Mouse (Mus musculus) MEL (cell line): Measurements from ENCODE around the gene Dapk3. TPM values are rescaled to one million over a fixed set of nuclear protein-coding genes. Genes with fewer than 3 reads are reported as not detected.

Experiments
- DNase-seq: peaks from one replicate; pipeline ENCODE4 v3.0.0; 2011; ENCODE audit warnings: low read depth, low spot score
- H3K27ac ChIP-seq: 2 replicates; pipeline ENCODE4 v1.5.1; 2012; ENCODE audit warnings: low read depth, mild to moderate bottlenecking, control low read depth, low read length, moderate library complexity; ENCODE audit not compliant: control insufficient read depth
- H3K27me3 ChIP-seq, 2 experiments: fragments of 150-350 bp in 1 of 2; sonication (generic) in 1 of 2; 2 replicates each; pipeline ENCODE4 v1.6.1; 2012; ENCODE audit warnings: low read length in 2 of 2, mild to moderate bottlenecking in 2 of 2, improper control_type of control experiment in 1 of 2, moderate library complexity in 1 of 2; ENCODE audit not compliant: insufficient read depth in 2 of 2, control insufficient read depth in 1 of 2
- H3K36me3 ChIP-seq, 2 experiments: 2 replicates each; pipeline ENCODE4 v1.6.1; 2012 to 2014; ENCODE audit warnings: low read length in 2 of 2, improper control_type of control experiment in 1 of 2, inconsistent platforms in 1 of 2, mild to moderate bottlenecking in 1 of 2; ENCODE audit not compliant: insufficient read depth in 2 of 2, control insufficient read depth in 1 of 2
- H3K4me1 ChIP-seq, 2 experiments: fragments of 150-350 bp in 1 of 2; sonication (generic) in 1 of 2; 2 replicates each; pipeline ENCODE4 v1.6.1; 2012; ENCODE audit warnings: low read length in 2 of 2, improper control_type of control experiment in 1 of 2, mild to moderate bottlenecking in 1 of 2; ENCODE audit not compliant: insufficient read depth in 2 of 2, control insufficient read depth in 1 of 2
- H3K4me3 ChIP-seq, 2 experiments: fragments of 150-350 bp in 1 of 2; sonication (generic) in 1 of 2; 2 replicates each; pipeline ENCODE4 v1.5.1; 2012; ENCODE audit warnings: low read depth in 2 of 2, low read length in 2 of 2, mild to moderate bottlenecking in 2 of 2, moderate library complexity in 2 of 2, control low read depth in 1 of 2, improper control_type of control experiment in 1 of 2; ENCODE audit not compliant: control insufficient read depth in 1 of 2, insufficient read depth in 1 of 2
- H3K79me2 ChIP-seq: 2 replicates; pipeline ENCODE4 v1.6.1; 2012; ENCODE audit warnings: mild to moderate bottlenecking, low read length, moderate library complexity; ENCODE audit not compliant: control insufficient read depth, poor library complexity, insufficient read depth
- H3K9ac ChIP-seq: 2 replicates; pipeline ENCODE4 v1.6.1; 2012; ENCODE audit warnings: low read depth, mild to moderate bottlenecking, control low read depth, low read length, moderate library complexity; ENCODE audit not compliant: control insufficient read depth, poor library complexity, severe bottlenecking
- H3K9me3 ChIP-seq: fragments of 150-350 bp; sonication (generic); replicated peaks from 2 replicates; pipeline ENCODE4 v1.6.1; 2012; ENCODE audit warnings: mild to moderate bottlenecking, low read length, improper control_type of control experiment, moderate library complexity; ENCODE audit not compliant: insufficient read depth
- CHD1 ChIP-seq: IDR thresholded peaks from 2 replicates; pipeline ENCODE4 v1.6.1; 2012; ENCODE audit warnings: low read depth, mild to moderate bottlenecking, inconsistent platforms, low read length, improper control_type of control experiment
- CHD2 ChIP-seq: IDR thresholded peaks from 2 replicates; pipeline ENCODE4 v1.6.1; 2011; ENCODE audit warnings: low read length, improper control_type of control experiment
- CTCF ChIP-seq, 3 experiments: IDR thresholded peaks in 2 of 3; conservative IDR thresholded peaks in 1 of 3; 2 replicates each; pipeline ENCODE4 v1.5.1; 2011 to 2012; ENCODE audit warnings: low read length in 3 of 3, low read depth in 2 of 3, mild to moderate bottlenecking in 2 of 3, improper control_type of control experiment in 1 of 3, inconsistent platforms in 1 of 3, mixed read lengths in 1 of 3, moderate library complexity in 1 of 3; ENCODE audit not compliant: control insufficient read depth in 1 of 3, insufficient read depth in 1 of 3, poor library complexity in 1 of 3, severe bottlenecking in 1 of 3
- E2F4 ChIP-seq: IDR thresholded peaks from 2 replicates; pipeline ENCODE4 v1.6.1; 2011; ENCODE audit warnings: low read depth, low read length, improper control_type of control experiment, borderline replicate concordance
- ELF1 ChIP-seq: IDR thresholded peaks from 2 replicates; pipeline ENCODE4 v1.6.1; 2014; ENCODE audit warnings: low read depth, mild to moderate bottlenecking, inconsistent platforms, low read length, improper control_type of control experiment, moderate library complexity
- EP300 ChIP-seq, 2 experiments: IDR thresholded peaks; 2 replicates each; pipeline ENCODE4 v1.6.1; 2011; ENCODE audit warnings: improper control_type of control experiment in 2 of 2, low read length in 2 of 2, low read depth in 1 of 2, mild to moderate bottlenecking in 1 of 2
- ETS1 ChIP-seq: IDR thresholded peaks from 2 replicates; pipeline ENCODE4 v1.6.1; 2012; ENCODE audit warnings: low read depth, mild to moderate bottlenecking, inconsistent platforms, low read length, improper control_type of control experiment, moderate library complexity
- GABPA ChIP-seq: IDR thresholded peaks from 2 replicates; pipeline ENCODE4 v1.6.1; 2012; ENCODE audit warnings: low read depth, mild to moderate bottlenecking, inconsistent platforms, low read length, improper control_type of control experiment, moderate library complexity
- GATA1 ChIP-seq: IDR thresholded peaks from 2 replicates; pipeline ENCODE4 v1.6.1; 2011; ENCODE audit warnings: low read depth, low read length, improper control_type of control experiment
- HCFC1 ChIP-seq: IDR thresholded peaks from 2 replicates; pipeline ENCODE4 v1.6.1; 2012; ENCODE audit warnings: low read depth, mild to moderate bottlenecking, inconsistent platforms, low read length, improper control_type of control experiment, moderate library complexity
- JUND ChIP-seq: IDR thresholded peaks from 2 replicates; pipeline ENCODE4 v1.6.1; 2011; ENCODE audit warnings: low read depth, mild to moderate bottlenecking, improper control_type of control experiment, low read length
- KAT2A ChIP-seq: conservative IDR thresholded peaks from 2 replicates; pipeline ENCODE4 v1.6.1; 2012; ENCODE audit warnings: low read depth, low read length, improper control_type of control experiment, inconsistent platforms
- MAFK ChIP-seq: IDR thresholded peaks from 2 replicates; pipeline ENCODE4 v1.6.1; 2011; ENCODE audit warnings: low read depth, mild to moderate bottlenecking, low read length, improper control_type of control experiment, borderline replicate concordance
- MAX ChIP-seq: IDR thresholded peaks from 2 replicates; pipeline ENCODE4 v1.6.1; 2011; ENCODE audit warnings: low read length, improper control_type of control experiment
- MAZ ChIP-seq: IDR thresholded peaks from 2 replicates; pipeline ENCODE4 v1.6.1; 2012; ENCODE audit warnings: low read depth, mild to moderate bottlenecking, inconsistent platforms, low read length, improper control_type of control experiment
- MEF2A ChIP-seq: IDR thresholded peaks from 2 replicates; pipeline ENCODE4 v1.6.1; 2014; ENCODE audit warnings: low read depth, mild to moderate bottlenecking, inconsistent platforms, low read length, improper control_type of control experiment; ENCODE audit not compliant: poor library complexity, insufficient replicate concordance, severe bottlenecking; ENCODE audit errors: extremely low read depth
- MXI1 ChIP-seq: IDR thresholded peaks from 2 replicates; pipeline ENCODE4 v1.6.1; 2011; ENCODE audit warnings: mild to moderate bottlenecking, low read depth, low read length, improper control_type of control experiment
- MYB ChIP-seq: IDR thresholded peaks from 2 replicates; pipeline ENCODE4 v1.6.1; 2011; ENCODE audit warnings: mild to moderate bottlenecking, low read depth, low read length, improper control_type of control experiment
- MYC ChIP-seq: IDR thresholded peaks from 2 replicates; pipeline ENCODE4 v1.6.1; 2011; ENCODE audit warnings: low read depth, mild to moderate bottlenecking, low read length, improper control_type of control experiment, moderate library complexity
- NELFE ChIP-seq: IDR thresholded peaks from 2 replicates; pipeline ENCODE4 v1.6.1; 2011; ENCODE audit warnings: low read depth, low read length, improper control_type of control experiment
- NRF1 ChIP-seq: IDR thresholded peaks from 2 replicates; pipeline ENCODE4 v1.6.1; 2014; ENCODE audit warnings: low read depth, mild to moderate bottlenecking, inconsistent platforms, low read length, improper control_type of control experiment, moderate library complexity; ENCODE audit not compliant: poor library complexity, insufficient read depth, severe bottlenecking
- POLR2A ChIP-seq, 2 experiments: IDR thresholded peaks; 2 replicates each; pipeline ENCODE4 v1.6.1; 2011 to 2012; ENCODE audit warnings: low read length in 2 of 2, mild to moderate bottlenecking in 2 of 2, control low read depth in 1 of 2, improper control_type of control experiment in 1 of 2, low read depth in 1 of 2, moderate library complexity in 1 of 2; ENCODE audit not compliant: control insufficient read depth in 1 of 2, insufficient read depth in 1 of 2, poor library complexity in 1 of 2
- POLR2AphosphoS5 ChIP-seq: IDR thresholded peaks from 2 replicates; pipeline ENCODE4 v1.6.1; 2012; ENCODE audit warnings: low read depth, borderline replicate concordance, mild to moderate bottlenecking, inconsistent platforms, low read length, moderate library complexity, mixed read lengths
- RAD21 ChIP-seq: IDR thresholded peaks from 2 replicates; pipeline ENCODE4 v1.6.1; 2011; ENCODE audit warnings: mild to moderate bottlenecking, low read depth, low read length, improper control_type of control experiment
- SIN3A ChIP-seq: IDR thresholded peaks from 2 replicates; pipeline ENCODE4 v1.6.1; 2012; ENCODE audit warnings: low read length, improper control_type of control experiment, inconsistent platforms
- TAL1 ChIP-seq: IDR thresholded peaks from 2 replicates; pipeline ENCODE4 v1.6.1; 2012; ENCODE audit warnings: mild to moderate bottlenecking, inconsistent platforms, low read length, moderate library complexity, mixed read lengths
- TBP ChIP-seq: IDR thresholded peaks from 2 replicates; pipeline ENCODE4 v1.8.0; 2011; ENCODE audit warnings: low read depth, low read length, improper control_type of control experiment
- TCF12 ChIP-seq: IDR thresholded peaks from 2 replicates; pipeline ENCODE4 v1.6.1; 2014; ENCODE audit warnings: low read depth, mild to moderate bottlenecking, inconsistent platforms, low read length, improper control_type of control experiment, moderate library complexity
- UBTF ChIP-seq: IDR thresholded peaks from 2 replicates; pipeline ENCODE4 v1.6.1; 2012; ENCODE audit warnings: low read depth, mild to moderate bottlenecking, inconsistent platforms, low read length, improper control_type of control experiment, moderate library complexity, borderline replicate concordance; ENCODE audit not compliant: insufficient read depth
- USF1 ChIP-seq: IDR thresholded peaks from 2 replicates; pipeline ENCODE4 v1.6.1; 2014; ENCODE audit warnings: low read depth, mild to moderate bottlenecking, inconsistent platforms, low read length, improper control_type of control experiment, moderate library complexity
- USF2 ChIP-seq, 2 experiments: IDR thresholded peaks; 2 replicates each; pipeline ENCODE4 v1.6.1; 2011 to 2012; ENCODE audit warnings: improper control_type of control experiment in 2 of 2, low read length in 2 of 2, borderline replicate concordance in 1 of 2, inconsistent platforms in 1 of 2, low read depth in 1 of 2, mild to moderate bottlenecking in 1 of 2; ENCODE audit not compliant: insufficient read depth in 1 of 2
- ZC3H11A ChIP-seq: IDR thresholded peaks from 2 replicates; pipeline ENCODE4 v1.6.1; 2012; ENCODE audit warnings: low read depth, mild to moderate bottlenecking, inconsistent platforms, low read length, improper control_type of control experiment
- ZKSCAN1 ChIP-seq: IDR thresholded peaks from 2 replicates; pipeline ENCODE4 v1.6.1; 2012; ENCODE audit warnings: low read depth, mild to moderate bottlenecking, inconsistent platforms, low read length, improper control_type of control experiment, moderate library complexity
- ZNF384 ChIP-seq: IDR thresholded peaks from 2 replicates; pipeline ENCODE4 v1.6.1; 2012; ENCODE audit warnings: low read depth, mild to moderate bottlenecking, inconsistent platforms, low read length, improper control_type of control experiment
- polyA plus RNA-seq, 2 experiments: library from polyadenylated mRNA; stranded (reverse) in 1 of 2; unstranded in 1 of 2; fragments of >175 nt in 1 of 2; fragments of >200 nt in 1 of 2; gene quantifications; 2 replicates each; pipeline versions ENCODE4 v1.2.1 to v1.2.4; 2012; ENCODE audit warnings: low replicate concordance in 2 of 2, low read depth in 1 of 2; ENCODE audit not compliant: insufficient read length in 2 of 2, insufficient read depth in 1 of 2, missing spikeins in 1 of 2
- total RNA-seq: library from RNA; depleted of rRNA; stranded (reverse); fragments of 300-350 nt; gene quantifications from 2 replicates; pipeline ENCODE4 v1.2.3, GENCODE M21; 2012

Dapk3 gene
- total and polyA plus RNA-seq, 3 experiments, result 42.3 to 79.1 TPM; not detected in 1

- peak overlapping the region; percentile 74 for H3K27ac ChIP-seq
- no peaks in the 10 kb centered on the region for H3K27me3 ChIP-seq
- TF ChIP-seq USF1, result no peak
- TF ChIP-seq MYB, result no peak
- TF ChIP-seq ZKSCAN1, result peak; percentile 8; the same call in 1 of the 2 replicates
- peak; percentile 20; the same call in 1 of the 2 replicates for TF ChIP-seq NELFE
- peak; percentile 97 for TF ChIP-seq HCFC1
- peak; percentile 46; the same call in 1 of the 2 replicates for TF ChIP-seq MYC
- no peak for TF ChIP-seq USF2 (IDR thresholded peaks at IDR 0.05; ENCODE audit: borderline replicate concordance in 1 of 2, insufficient read depth in 1 of 2, low read depth in 1 of 2, low read length in 2 of 2)
- peak; percentile 83 for TF ChIP-seq CHD2
- no peak for TF ChIP-seq MEF2A
- peak in 1 of 2 experiments; percentile 58; a peak in 2 of 4 replicates for TF ChIP-seq POLR2A (IDR thresholded peaks at IDR 0.05; ENCODE audit: control insufficient read depth in 1 of 2, insufficient read depth in 1 of 2, low read depth in 1 of 2, low read length in 2 of 2, poor library complexity in 1 of 2)
- peak; percentile 27; the same call in 1 of the 2 replicates for TF ChIP-seq NRF1
- no peak for TF ChIP-seq ZC3H11A
- TF ChIP-seq SIN3A, result peak; percentile 83
- peak; percentile 99 for TF ChIP-seq UBTF
- TF ChIP-seq JUND, result no peak
- TF ChIP-seq CHD1, result no peak; the same call in 1 of the 2 replicates
- TF ChIP-seq TBP, result peak; percentile 36
- TF ChIP-seq TAL1, result no peak
- TF ChIP-seq MAZ, result peak; percentile 96
- no peak for TF ChIP-seq ETS1
- no peak for TF ChIP-seq MXI1
- TF ChIP-seq ELF1, result peak; percentile 51
- TF ChIP-seq CTCF (IDR thresholded peaks at IDR 0.05 in 2 of 3, conservative IDR thresholded peaks at IDR 0.05 in 1 of 3; ENCODE audit: control insufficient read depth in 1 of 3, insufficient read depth in 1 of 3, low read depth in 2 of 3, low read length in 3 of 3, poor library complexity in 1 of 3, severe bottlenecking in 1 of 3), result no peak
- no peak for TF ChIP-seq E2F4
- TF ChIP-seq MAFK, result no peak
- TF ChIP-seq EP300 (IDR thresholded peaks at IDR 0.05; ENCODE audit: low read depth in 1 of 2, low read length in 2 of 2), result peak in 1 of 2 experiments; percentile 27; a peak in 1 of 4 replicates
- TF ChIP-seq POLR2AphosphoS5, result no peak
- TF ChIP-seq RAD21, result no peak
- peak; percentile 46; the same call in 1 of the 2 replicates for TF ChIP-seq GATA1
- no peak for TF ChIP-seq MAX
- TF ChIP-seq TCF12, result peak; percentile 34
- peak; percentile 100 for TF ChIP-seq ZNF384
- peak; percentile 89 for TF ChIP-seq KAT2A
- no peak for TF ChIP-seq GABPA
- peak; percentile 98 for DNase-seq
- H3K9ac ChIP-seq, result peak overlapping the region; percentile 96
- peaks cover 2 to 14% of the 10 kb centered on the region in 2 experiments; a peak in 3 of 4 replicates for H3K4me1 ChIP-seq
- no peaks in the 10 kb centered on the region for H3K9me3 ChIP-seq
- H3K36me3 ChIP-seq, result peaks cover 0 to 16% of the 10 kb centered on the region in 2 experiments; a peak in 3 of 4 replicates
- H3K4me3 ChIP-seq, result peak overlapping the region; percentile 85 to 97
- peaks cover 58% of the 10 kb centered on the region for H3K79me2 ChIP-seq
Observed at GRCm38 (mm10) chr10:81137252-81138130, 45.3 kb upstream of the Dapk3 start.
